In genomic region chr10:117040355-117040754, GRCm38 (mm10) we compare ENCODE assay signal across 14 mouse cellular contexts. TPM values are rescaled to one million over a fixed set of nuclear protein-coding genes. Genes with fewer than 3 reads are reported as not detected.
DNase-seq lines count a peak whose midpoint lies in the region; ATAC-seq lines count a peak whose summit lies in the region.
"Had no signal": no experiment of that assay in that cellular context is flagged by ENCODE, and none has a peak within 500 bp of the region (broad histone marks: within the 10 kb centered on the region; RNA-seq: fewer than 3 reads in every experiment).

No protein-coding gene starts in this region.

- no peaks in the 10 kb centered on the region for H3K36me3 ChIP-seq in hindbrain, embryonic 14.5 days (replicated peaks; ENCODE audit: control insufficient read depth, insufficient read depth)
- no peaks in the 10 kb centered on the region for H3K36me3 ChIP-seq in hindbrain, embryonic 10.5 days
- no peaks in the 10 kb centered on the region for H3K36me3 ChIP-seq in embryonic facial prominence, embryonic 14.5 days (ENCODE audit: control insufficient read depth, insufficient read depth, low read length)
- H3K36me3 ChIP-seq in neural tube, embryonic 15.5 days: no peaks in the 10 kb centered on the region

- peak; percentile 55 for DNase-seq in hindbrain, embryonic 14.5 days (ENCODE audit: low spot score)
- no peak for DNase-seq in hindbrain, embryonic 10.5 days (ENCODE audit: low spot score)
- DNase-seq in lung, postnatal 36 days: peak; percentile 35
- no peak for DNase-seq in lung, postnatal 25 days (ENCODE audit: low spot score)
- DNase-seq in MEL-GATA-1-ER (ENCODE audit: extremely low read depth, low read depth): peak; percentile 44
- DNase-seq in embryonic facial prominence, embryonic 14.5 days (ENCODE audit: low spot score): peak; percentile 65
- no peak for DNase-seq in spleen, postnatal 10 days (ENCODE audit: low spot score in 2 of 2)
- DNase-seq: cerebellum, adult 11 months; heart, adult 11 months; lung, postnatal 14 days had no signal

- H3K4me2 ChIP-seq in hindbrain, embryonic 14.5 days (replicated peaks): no peak overlapping the region
- no peak overlapping the region for H3K4me2 ChIP-seq in embryonic facial prominence, embryonic 14.5 days (ENCODE audit: low read depth, low read length)
- H3K4me2 ChIP-seq in neural tube, embryonic 15.5 days: no peak overlapping the region

- H3K9ac ChIP-seq in hindbrain, embryonic 14.5 days: no peak overlapping the region
- H3K9ac ChIP-seq in embryonic facial prominence, embryonic 14.5 days (ENCODE audit: low read depth, low read length): no peak overlapping the region
- no peak overlapping the region for H3K9ac ChIP-seq in neural tube, embryonic 15.5 days (replicated peaks)

- 76% methylated on average over 6 of the region's 6 CpGs for WGBS in hindbrain, embryonic 14.5 days
- 75% methylated on average over 6 of the region's 6 CpGs for WGBS in hindbrain, embryonic 10.5 days
- 69% methylated on average over 6 of the region's 6 CpGs for WGBS in embryonic facial prominence, embryonic 14.5 days
- WGBS in neural tube, embryonic 15.5 days: 81% methylated on average over 6 of the region's 6 CpGs

- 0 out of 2 replicates have a peak, but pooled peaks cover 2% of the 10 kb centered on the region for H3K4me1 ChIP-seq in hindbrain, embryonic 14.5 days (replicated peaks; ENCODE audit: control insufficient read depth, insufficient read depth, low read length)
- H3K4me1 ChIP-seq in hindbrain, embryonic 10.5 days (replicated peaks): peaks cover 9% of the 10 kb centered on the region
- H3K4me1 ChIP-seq in embryonic facial prominence, embryonic 14.5 days (ENCODE audit: control insufficient read depth, insufficient read depth, low read length): no peaks in the 10 kb centered on the region; the same call in 1 of the 2 replicates
- H3K4me1 ChIP-seq in neural tube, embryonic 15.5 days: peaks cover 2% of the 10 kb centered on the region; the same call in 1 of the 2 replicates

- H3K27ac ChIP-seq in hindbrain, embryonic 14.5 days: no peak overlapping the region
- no peak overlapping the region for H3K27ac ChIP-seq in hindbrain, embryonic 10.5 days
- H3K27ac ChIP-seq in embryonic facial prominence, embryonic 14.5 days (replicated peaks; ENCODE audit: low read depth, low read length): no peak overlapping the region
- no peak overlapping the region for H3K27ac ChIP-seq in neural tube, embryonic 15.5 days (replicated peaks)

- H3K9me3 ChIP-seq in hindbrain, embryonic 14.5 days (ENCODE audit: control insufficient read depth, low read length): no peaks in the 10 kb centered on the region
- H3K9me3 ChIP-seq in hindbrain, embryonic 10.5 days: no peaks in the 10 kb centered on the region
- no peaks in the 10 kb centered on the region for H3K9me3 ChIP-seq in embryonic facial prominence, embryonic 14.5 days (ENCODE audit: control insufficient read depth, low read length)
- no peaks in the 10 kb centered on the region for H3K9me3 ChIP-seq in neural tube, embryonic 15.5 days (replicated peaks)

- H3K4me3 ChIP-seq in hindbrain, embryonic 14.5 days (replicated peaks; ENCODE audit: low read length): no peak overlapping the region
- H3K4me3 ChIP-seq in hindbrain, embryonic 10.5 days: no peak overlapping the region
- no peak overlapping the region for H3K4me3 ChIP-seq in embryonic facial prominence, embryonic 14.5 days (ENCODE audit: low read depth, low read length)
- H3K4me3 ChIP-seq in neural tube, embryonic 15.5 days (replicated peaks): no peak overlapping the region
- H3K4me3 ChIP-seq: erythroblast, embryonic 14.5 days had no signal

- H3K27me3 ChIP-seq in hindbrain, embryonic 14.5 days (ENCODE audit: control insufficient read depth, insufficient read depth, low read length): no peaks in the 10 kb centered on the region
- 0 out of 2 replicates have a peak, but pooled peaks cover 3% of the 10 kb centered on the region for H3K27me3 ChIP-seq in hindbrain, embryonic 10.5 days (ENCODE audit: insufficient read depth, poor library complexity, severe bottlenecking)
- no peaks in the 10 kb centered on the region for H3K27me3 ChIP-seq in embryonic facial prominence, embryonic 14.5 days (replicated peaks; ENCODE audit: control insufficient read depth, insufficient read depth, low read length)
- H3K27me3 ChIP-seq in neural tube, embryonic 15.5 days (replicated peaks): 0 out of 2 replicates have a peak, but pooled peaks cover 3% of the 10 kb centered on the region

- ATAC-seq in hindbrain, embryonic 14.5 days (ENCODE audit: low FRiP score): no peak
- ATAC-seq in embryonic facial prominence, embryonic 14.5 days (ENCODE audit: low read depth): no peak
- no peak for ATAC-seq in neural tube, embryonic 15.5 days (ENCODE audit: low FRiP score)
- ATAC-seq: inflammation-experienced regulatory T-cells, adult 6 months had no signal

RNA-seq across cellular contexts. Expression of gene Lrrc10, which starts 4.8 kb away (rescaled TPM):
- not detected in 2 replicates for polyA plus RNA-seq in hindbrain, embryonic 14.5 days (2014; fragmentation: Nextera tagmentation; extraction: Ambion mirVana)
- not detected in 2 replicates for polyA plus RNA-seq in hindbrain, embryonic 10.5 days (2016; fragmentation: Nextera tagmentation; extraction: Ambion mirVana)
- polyA plus RNA-seq in embryonic facial prominence, embryonic 14.5 days (2014; fragmentation: Nextera tagmentation; extraction: Ambion mirVana): not detected in 2 replicates
- polyA plus RNA-seq in neural tube, embryonic 15.5 days (2015; fragmentation: Nextera tagmentation; extraction: Ambion mirVana): not detected in 2 replicates
- polyA plus RNA-seq: erythroblast, embryonic 14.5 days; inflammation-experienced regulatory T-cells, adult 6 months; neural tube, embryonic 11.5 days had no signal

RNA-seq across cellular contexts. Expression of gene Cct2, which starts 23.3 kb away (rescaled TPM):
- polyA plus RNA-seq in hindbrain, embryonic 14.5 days (2014; fragmentation: Nextera tagmentation; extraction: Ambion mirVana): 281 and 288 TPM in 2 replicates
- 264 and 323 TPM in 2 replicates for polyA plus RNA-seq in hindbrain, embryonic 10.5 days (2016; fragmentation: Nextera tagmentation; extraction: Ambion mirVana)
- polyA plus RNA-seq in embryonic facial prominence, embryonic 14.5 days (2014; fragmentation: Nextera tagmentation; extraction: Ambion mirVana): 266 and 276 TPM in 2 replicates
- polyA plus RNA-seq in neural tube, embryonic 15.5 days (2015; fragmentation: Nextera tagmentation; extraction: Ambion mirVana): 247 and 251 TPM in 2 replicates

RNA-seq across cellular contexts. Expression of gene Best3, which starts 54.2 kb away (rescaled TPM):
- 0.09 and 0.26 TPM in 2 replicates for polyA plus RNA-seq in hindbrain, embryonic 14.5 days (2014; fragmentation: Nextera tagmentation; extraction: Ambion mirVana)
- polyA plus RNA-seq in hindbrain, embryonic 10.5 days (2016; fragmentation: Nextera tagmentation; extraction: Ambion mirVana): 0.11 TPM in 1 of 2 replicates, not detected in the other
- polyA plus RNA-seq in embryonic facial prominence, embryonic 14.5 days (2014; fragmentation: Nextera tagmentation; extraction: Ambion mirVana): 2.3 and 4.6 TPM in 2 replicates
- polyA plus RNA-seq in neural tube, embryonic 15.5 days (2015; fragmentation: Nextera tagmentation; extraction: Ambion mirVana): 0.10 and 0.14 TPM in 2 replicates
- polyA plus RNA-seq: erythroblast, embryonic 14.5 days; inflammation-experienced regulatory T-cells, adult 6 months had no signal

Comparison
In these comparisons a context has a peak if more than half of its experiments do, and no peak if none do; other contexts are left out.
1. DNase-seq: peak in hindbrain, embryonic 14.5 days (single experiment), lung, postnatal 36 days (single experiment), MEL-GATA-1-ER (single experiment) and embryonic facial prominence, embryonic 14.5 days (single experiment); none in hindbrain, embryonic 10.5 days (single experiment), lung, postnatal 25 days (single experiment) and spleen, postnatal 10 days (0 of 2).